Mouse (Mus musculus): ENCODE results near the gene Ajap1. TPM values are rescaled to one million over a fixed set of nuclear protein-coding genes. Genes with fewer than 3 reads are reported as not detected.
A peak's percentile ranks its signal among the peaks of the same experiment; 100 is the strongest.

Ajap1 gene
- polyA plus RNA-seq, 1 experiment from 2014 or later: 18.5 TPM

DNA sequence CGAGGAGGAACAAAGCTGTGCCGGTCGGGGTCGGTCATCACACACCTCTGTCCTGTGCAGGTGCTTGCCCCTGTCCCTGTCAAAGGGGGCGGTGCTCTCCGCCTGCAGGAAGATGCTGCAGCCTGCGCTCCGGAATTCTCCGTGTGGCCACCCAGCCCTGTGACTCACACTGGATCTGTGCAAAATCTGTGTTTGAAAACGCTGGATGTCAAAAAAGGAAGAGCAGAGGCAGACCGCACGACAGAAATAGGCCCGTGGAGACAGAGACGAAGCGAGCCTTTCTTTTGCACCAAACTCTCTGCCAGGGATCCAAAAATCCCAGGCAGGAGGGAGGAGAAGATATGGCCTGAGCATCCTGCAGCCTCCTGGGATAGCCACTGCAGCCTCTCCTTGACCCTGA lies 22.7 kb downstream of the Ajap1 start:
- Histone ChIP-seq H3K4me1 (replicated peaks; ENCODE audit: control insufficient read depth, insufficient read depth, low read length) (peaks cover 7% of the 10 kb centered on the region; the same call in 1 of the 2 replicates), H3K4me2 (replicated peaks) (no peak overlapping the region), H3K4me3 (replicated peaks; ENCODE audit: low read length) (no peak overlapping the region), H3K9ac (no peak overlapping the region), H3K36me3 (replicated peaks; ENCODE audit: control insufficient read depth, insufficient read depth) (no peaks in the 10 kb centered on the region), H3K27me3 (ENCODE audit: control insufficient read depth, insufficient read depth, low read length) (no peaks in the 10 kb centered on the region), H3K27ac (no peak overlapping the region), H3K9me3 (ENCODE audit: control insufficient read depth, low read length) (no peaks in the 10 kb centered on the region)
- whole genome bisulfite sequencing: 89% methylated on average over 15 of the region's 15 CpGs
- ATAC-seq (ENCODE audit: low FRiP score): no peak
- DNase-seq (ENCODE audit: low spot score): no peak

DNA sequence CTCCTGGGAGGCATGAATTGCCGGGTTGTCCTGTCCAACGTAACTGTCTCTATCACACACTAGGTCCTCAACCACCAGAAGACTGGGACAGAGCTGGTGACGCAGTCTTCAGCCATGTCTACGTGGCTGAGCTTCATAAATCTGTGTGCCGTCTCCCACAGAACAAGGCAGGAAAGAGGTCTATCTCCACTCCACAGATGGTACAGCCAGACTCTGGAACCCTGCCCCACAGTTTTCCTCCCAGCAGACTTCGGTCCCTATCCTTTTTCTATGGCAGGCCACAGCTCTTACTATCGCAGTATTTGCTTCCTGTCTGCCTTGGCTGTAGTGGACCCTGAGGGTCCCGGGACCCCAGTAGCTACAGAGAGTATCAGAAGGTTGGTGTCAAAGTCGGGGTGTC lies 23.1 kb downstream of the Ajap1 start:
- H3K27ac ChIP-seq: no peak overlapping the region
- H3K4me3 ChIP-seq (replicated peaks; ENCODE audit: low read length): no peak overlapping the region
- H3K27me3 ChIP-seq (ENCODE audit: control insufficient read depth, insufficient read depth, low read length): no peaks in the 10 kb centered on the region
- no peak overlapping the region for H3K4me2 ChIP-seq (replicated peaks)
- H3K9me3 ChIP-seq (ENCODE audit: control insufficient read depth, low read length): no peaks in the 10 kb centered on the region
- 93% methylated on average over 9 of the region's 9 CpGs for WGBS
- H3K36me3 ChIP-seq (replicated peaks; ENCODE audit: control insufficient read depth, insufficient read depth): no peaks in the 10 kb centered on the region
- no peak overlapping the region for H3K9ac ChIP-seq
- peaks cover 4% of the 10 kb centered on the region; the same call in 1 of the 2 replicates for H3K4me1 ChIP-seq (replicated peaks; ENCODE audit: control insufficient read depth, insufficient read depth, low read length)
- ATAC-seq (ENCODE audit: low FRiP score) (no peak), DNase-seq (ENCODE audit: low spot score) (no peak)

DNA sequence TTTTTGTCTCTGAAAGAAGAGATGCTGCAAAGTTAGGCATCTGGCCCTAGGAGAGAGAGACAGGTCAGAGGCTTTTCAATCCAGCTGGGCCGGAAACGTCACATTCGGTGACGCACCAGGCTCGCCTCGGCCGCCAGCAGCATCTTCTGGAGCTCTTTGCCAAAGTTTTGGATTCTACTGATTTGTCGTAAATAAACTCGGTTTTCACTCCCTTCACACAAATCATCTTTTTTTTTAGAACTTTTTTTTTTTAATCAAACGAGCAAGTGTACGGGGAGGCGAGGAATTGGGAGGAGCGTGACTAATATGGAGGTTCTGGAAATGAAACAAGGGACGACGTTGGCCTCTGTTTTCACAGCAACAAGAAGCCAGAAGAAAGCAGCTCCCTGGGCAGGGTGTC lies 23.8 kb downstream of the Ajap1 start:
- H3K36me3 ChIP-seq (replicated peaks; ENCODE audit: control insufficient read depth, insufficient read depth): no peaks in the 10 kb centered on the region
- H3K4me2 ChIP-seq (replicated peaks): no peak overlapping the region
- DNase-seq (ENCODE audit: low spot score) (no peak), ATAC-seq (ENCODE audit: low FRiP score) (no peak)
- no peaks in the 10 kb centered on the region for H3K4me1 ChIP-seq (replicated peaks; ENCODE audit: control insufficient read depth, insufficient read depth, low read length)
- no peak overlapping the region for H3K4me3 ChIP-seq (replicated peaks; ENCODE audit: low read length)
- no peak overlapping the region for H3K9ac ChIP-seq
- H3K27ac ChIP-seq: no peak overlapping the region
- 83% methylated on average over 15 of the region's 15 CpGs for WGBS
- no peaks in the 10 kb centered on the region for H3K9me3 ChIP-seq (ENCODE audit: control insufficient read depth, low read length)
- no peaks in the 10 kb centered on the region for H3K27me3 ChIP-seq (ENCODE audit: control insufficient read depth, insufficient read depth, low read length)

DNA sequence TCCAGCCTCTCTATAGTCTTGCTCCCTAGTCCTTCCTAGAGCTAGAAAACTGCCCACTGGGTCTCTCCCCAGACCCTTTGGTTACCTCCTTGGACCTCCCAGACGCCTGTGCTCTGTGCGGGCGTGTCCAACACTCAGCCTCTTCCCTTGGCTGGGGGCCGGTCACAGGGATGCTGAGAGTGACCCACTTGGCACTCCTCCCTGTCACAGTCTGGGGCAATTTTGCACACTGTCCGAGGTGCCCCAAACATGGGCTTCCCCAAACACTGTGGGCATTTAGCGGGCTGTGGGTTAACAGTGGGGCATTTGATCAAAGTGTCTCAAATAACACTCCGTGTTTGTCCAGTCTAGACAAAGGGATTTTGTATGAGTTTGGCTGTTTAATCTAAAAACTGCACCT lies 29.1 kb downstream of the Ajap1 start:
- no peak overlapping the region for H3K9ac ChIP-seq
- no peak for DNase-seq (ENCODE audit: low spot score)
- no peak overlapping the region for H3K4me2 ChIP-seq (replicated peaks)
- H3K4me1 ChIP-seq (replicated peaks; ENCODE audit: control insufficient read depth, insufficient read depth, low read length): no peaks in the 10 kb centered on the region
- WGBS: 90% methylated on average over 7 of the region's 7 CpGs
- no peak for ATAC-seq (ENCODE audit: low FRiP score)
- no peaks in the 10 kb centered on the region for H3K36me3 ChIP-seq (replicated peaks; ENCODE audit: control insufficient read depth, insufficient read depth)
- H3K27ac ChIP-seq: no peak overlapping the region
- no peaks in the 10 kb centered on the region for H3K27me3 ChIP-seq (ENCODE audit: control insufficient read depth, insufficient read depth, low read length)
- no peak overlapping the region for H3K4me3 ChIP-seq (replicated peaks; ENCODE audit: low read length)
- no peaks in the 10 kb centered on the region for H3K9me3 ChIP-seq (ENCODE audit: control insufficient read depth, low read length)

DNA sequence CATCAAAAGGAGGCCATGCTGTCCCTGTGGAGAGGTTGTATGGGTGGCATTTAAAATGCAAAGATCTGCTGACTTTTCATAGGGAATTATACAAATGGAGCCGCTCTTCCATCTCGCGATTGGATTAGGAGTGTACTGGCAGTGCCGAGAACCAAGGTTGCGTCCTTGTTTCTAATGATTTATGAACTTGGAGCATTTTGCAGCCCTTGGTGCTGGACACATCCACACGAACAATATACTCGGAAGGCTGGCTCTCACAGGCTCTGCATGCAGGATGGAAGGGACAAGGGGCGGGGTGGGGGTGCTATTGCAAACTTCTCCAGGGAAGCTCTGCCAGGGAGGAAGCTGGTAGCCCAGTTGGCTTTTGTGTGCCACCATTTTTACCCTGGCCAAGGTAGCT lies 31.1 kb downstream of the Ajap1 start:
- 74% methylated on average over 8 of the region's 8 CpGs for WGBS
- H3K4me2 ChIP-seq (replicated peaks): no peak overlapping the region

DNA sequence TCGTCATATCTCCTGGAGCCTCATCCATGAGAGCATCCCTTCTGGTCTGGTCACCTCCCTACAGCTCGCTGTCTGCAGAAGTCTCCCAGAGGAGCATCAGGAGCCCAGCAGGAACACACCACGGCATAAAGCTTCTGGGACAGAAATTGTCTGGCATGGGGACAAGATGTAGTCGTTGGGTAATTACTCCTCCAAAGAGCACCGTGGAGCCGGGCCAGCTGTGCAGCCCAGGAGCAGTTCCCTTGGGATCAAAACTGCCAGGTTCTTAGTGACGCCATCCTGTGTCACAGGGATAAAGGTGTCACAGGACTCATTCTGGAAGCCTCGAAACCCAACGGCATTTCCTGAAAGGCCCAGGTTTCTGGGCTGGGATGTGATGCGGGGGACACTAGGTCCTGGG lies 40.1 kb downstream of the Ajap1 start:
- H3K27me3 ChIP-seq (ENCODE audit: control insufficient read depth, insufficient read depth, low read length): no peaks in the 10 kb centered on the region
- DNase-seq (ENCODE audit: low spot score) (no peak), ATAC-seq (ENCODE audit: low FRiP score) (no peak)
- H3K9me3 ChIP-seq (ENCODE audit: control insufficient read depth, low read length): no peaks in the 10 kb centered on the region
- peaks cover 19% of the 10 kb centered on the region for H3K4me1 ChIP-seq (replicated peaks; ENCODE audit: control insufficient read depth, insufficient read depth, low read length)
- 67% methylated on average over 10 of the region's 10 CpGs for WGBS
- H3K36me3 ChIP-seq (replicated peaks; ENCODE audit: control insufficient read depth, insufficient read depth): no peaks in the 10 kb centered on the region
- no peak overlapping the region for H3K27ac ChIP-seq
- no peak overlapping the region for H3K9ac ChIP-seq
- no peak overlapping the region for H3K4me3 ChIP-seq (replicated peaks; ENCODE audit: low read length)
- H3K4me2 ChIP-seq (replicated peaks): no peak overlapping the region

More for the DNA sequence above, 31.1 kb downstream of the Ajap1 start:
- H3K9ac ChIP-seq: no peak overlapping the region
- ATAC-seq (ENCODE audit: low FRiP score) (no peak), DNase-seq (ENCODE audit: low spot score) (no peak)
- no peak overlapping the region for H3K4me3 ChIP-seq (replicated peaks; ENCODE audit: low read length)
- H3K4me1 ChIP-seq (replicated peaks; ENCODE audit: control insufficient read depth, insufficient read depth, low read length): 0 out of 2 replicates have a peak, but pooled peaks cover 3% of the 10 kb centered on the region
- H3K27me3 ChIP-seq (ENCODE audit: control insufficient read depth, insufficient read depth, low read length): no peaks in the 10 kb centered on the region
- no peak overlapping the region for H3K27ac ChIP-seq
- H3K36me3 ChIP-seq (replicated peaks; ENCODE audit: control insufficient read depth, insufficient read depth): no peaks in the 10 kb centered on the region
- H3K9me3 ChIP-seq (ENCODE audit: control insufficient read depth, low read length): no peaks in the 10 kb centered on the region

DNA sequence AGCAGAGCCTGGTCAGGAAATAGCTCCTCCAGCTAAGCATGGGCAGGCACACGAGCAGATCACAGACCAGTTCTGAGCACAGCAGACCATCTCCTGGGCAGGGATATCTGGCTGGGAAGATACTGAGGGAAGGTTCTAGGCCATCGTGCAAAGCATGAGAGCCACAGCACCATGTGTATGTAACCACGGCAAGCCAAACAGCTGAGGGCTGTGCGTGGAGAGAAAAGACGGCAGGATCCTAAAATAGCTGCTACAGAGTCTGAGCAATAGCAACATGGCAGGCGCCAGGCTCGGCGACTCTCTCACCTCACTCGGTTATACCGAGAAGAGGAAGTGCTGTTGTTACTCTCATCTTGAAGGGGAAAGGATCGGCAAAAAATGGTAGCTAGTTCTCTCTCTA lies 42.7 kb downstream of the Ajap1 start:
- Histone ChIP-seq H3K27ac (no peak overlapping the region), H3K27me3 (ENCODE audit: control insufficient read depth, insufficient read depth, low read length) (no peaks in the 10 kb centered on the region), H3K9ac (peak overlapping the region; percentile 30; the same call in 1 of the 2 replicates), H3K4me1 (replicated peaks; ENCODE audit: control insufficient read depth, insufficient read depth, low read length) (peaks cover 42% of the 10 kb centered on the region), H3K36me3 (replicated peaks; ENCODE audit: control insufficient read depth, insufficient read depth) (no peaks in the 10 kb centered on the region), H3K9me3 (ENCODE audit: control insufficient read depth, low read length) (no peaks in the 10 kb centered on the region), H3K4me3 (replicated peaks; ENCODE audit: low read length) (no peak overlapping the region), H3K4me2 (replicated peaks) (no peak overlapping the region)
- DNase-seq (ENCODE audit: low spot score): no peak
- ATAC-seq (ENCODE audit: low FRiP score): no peak
- WGBS: 74% methylated on average over 11 of the region's 11 CpGs

DNA sequence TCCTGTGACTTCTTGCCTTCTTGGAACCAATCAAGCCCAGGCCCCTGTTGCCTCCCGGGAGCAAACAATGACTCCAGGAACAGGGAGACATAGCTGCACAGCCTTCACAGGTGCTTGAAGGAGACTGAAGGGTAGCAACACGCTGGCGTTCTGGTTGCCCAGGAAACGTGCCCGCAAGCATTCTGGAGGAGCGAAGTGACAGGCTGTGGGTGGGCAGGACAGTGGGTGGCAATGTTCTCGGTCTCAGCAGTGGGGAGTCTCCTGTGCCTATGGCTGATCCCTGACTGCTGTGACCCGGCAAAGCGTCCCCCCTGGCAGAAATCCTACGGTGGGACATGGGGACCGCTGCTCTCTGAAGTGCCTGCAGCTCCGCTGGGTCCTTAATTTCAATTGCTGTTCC lies 43.6 kb downstream of the Ajap1 start:
- 28% methylated on average over 12 of the region's 12 CpGs for WGBS
- H3K4me2 ChIP-seq (replicated peaks): no peak overlapping the region
- no peak for ATAC-seq (ENCODE audit: low FRiP score)

DNA sequence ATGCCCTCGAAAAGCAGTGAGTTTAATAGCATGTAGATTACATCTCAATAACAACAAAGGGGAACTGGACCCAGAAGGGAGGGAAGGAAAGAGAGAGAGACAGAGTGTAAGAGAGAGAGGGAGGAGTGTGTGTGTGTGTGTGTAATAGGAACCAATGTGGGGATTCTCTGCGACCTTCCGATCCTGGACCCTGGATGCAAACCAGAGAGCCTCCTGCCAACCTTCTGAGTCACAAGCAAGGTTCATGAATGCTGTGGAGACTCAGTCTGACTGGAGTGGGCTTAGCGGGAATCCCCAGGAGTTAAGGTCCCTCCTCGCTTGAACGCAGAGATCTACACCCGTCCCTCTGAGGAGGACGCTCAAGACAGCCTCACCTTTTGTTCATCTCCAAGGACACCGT lies 45.4 kb downstream of the Ajap1 start:
- Histone ChIP-seq H3K9me3 (ENCODE audit: control insufficient read depth, low read length) (no peaks in the 10 kb centered on the region), H3K4me3 (replicated peaks; ENCODE audit: low read length) (no peak overlapping the region), H3K9ac (no peak overlapping the region), H3K27ac (0 out of 2 replicates have a peak overlapping the region, but pooled peaks have one; percentile 3), H3K36me3 (replicated peaks; ENCODE audit: control insufficient read depth, insufficient read depth) (no peaks in the 10 kb centered on the region), H3K27me3 (ENCODE audit: control insufficient read depth, insufficient read depth, low read length) (no peaks in the 10 kb centered on the region), H3K4me2 (replicated peaks) (no peak overlapping the region), H3K4me1 (replicated peaks; ENCODE audit: control insufficient read depth, insufficient read depth, low read length) (peaks cover 42% of the 10 kb centered on the region)
- 71% methylated on average over 9 of the region's 9 CpGs for WGBS
- DNase-seq (ENCODE audit: low spot score) (no peak), ATAC-seq (ENCODE audit: low FRiP score) (no peak)

More for the DNA sequence above, 43.6 kb downstream of the Ajap1 start:
- H3K4me1 ChIP-seq (replicated peaks; ENCODE audit: control insufficient read depth, insufficient read depth, low read length): peaks cover 42% of the 10 kb centered on the region
- H3K9ac ChIP-seq: peak overlapping the region; percentile 30
- H3K27ac ChIP-seq: no peak overlapping the region
- no peak for DNase-seq (ENCODE audit: low spot score)
- H3K27me3 ChIP-seq (ENCODE audit: control insufficient read depth, insufficient read depth, low read length): no peaks in the 10 kb centered on the region
- H3K9me3 ChIP-seq (ENCODE audit: control insufficient read depth, low read length): no peaks in the 10 kb centered on the region
- no peaks in the 10 kb centered on the region for H3K36me3 ChIP-seq (replicated peaks; ENCODE audit: control insufficient read depth, insufficient read depth)
- H3K4me3 ChIP-seq (replicated peaks; ENCODE audit: low read length): no peak overlapping the region

DNA sequence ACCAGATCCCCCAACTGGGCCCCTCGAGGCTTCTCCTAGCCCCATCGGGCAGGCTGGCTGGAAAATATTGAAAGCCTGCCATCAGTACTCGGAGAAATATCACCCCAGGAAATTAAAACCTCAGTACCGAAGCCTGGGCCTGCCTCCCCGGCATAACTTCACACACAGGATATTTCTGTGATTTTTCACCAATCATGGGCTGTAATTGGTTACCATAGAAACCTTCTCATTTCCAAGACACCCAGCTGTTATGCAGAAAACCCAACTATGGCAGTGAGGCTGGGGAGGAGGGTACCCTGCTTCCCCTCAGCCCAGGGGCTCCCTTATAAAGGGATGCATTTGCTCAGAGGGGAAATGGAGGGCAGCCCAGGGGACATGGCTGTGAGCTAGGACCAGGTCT lies 46.7 kb downstream of the Ajap1 start:
- WGBS: 50% methylated on average over 5 of the region's 5 CpGs
- Histone ChIP-seq H3K4me1 (replicated peaks; ENCODE audit: control insufficient read depth, insufficient read depth, low read length) (peaks cover 42% of the 10 kb centered on the region), H3K27ac (peak overlapping the region; percentile 77), H3K4me2 (replicated peaks) (no peak overlapping the region), H3K9ac (no peak overlapping the region), H3K36me3 (replicated peaks; ENCODE audit: control insufficient read depth, insufficient read depth) (no peaks in the 10 kb centered on the region; the same call in 1 of the 2 replicates), H3K4me3 (replicated peaks; ENCODE audit: low read length) (no peak overlapping the region), H3K9me3 (ENCODE audit: control insufficient read depth, low read length) (no peaks in the 10 kb centered on the region), H3K27me3 (ENCODE audit: control insufficient read depth, insufficient read depth, low read length) (no peaks in the 10 kb centered on the region)
- no peak for DNase-seq (ENCODE audit: low spot score)
- ATAC-seq (ENCODE audit: low FRiP score): peak; percentile 35
